Mouse (Mus musculus): ENCODE results near the gene Nipsnap3a.

DNA sequence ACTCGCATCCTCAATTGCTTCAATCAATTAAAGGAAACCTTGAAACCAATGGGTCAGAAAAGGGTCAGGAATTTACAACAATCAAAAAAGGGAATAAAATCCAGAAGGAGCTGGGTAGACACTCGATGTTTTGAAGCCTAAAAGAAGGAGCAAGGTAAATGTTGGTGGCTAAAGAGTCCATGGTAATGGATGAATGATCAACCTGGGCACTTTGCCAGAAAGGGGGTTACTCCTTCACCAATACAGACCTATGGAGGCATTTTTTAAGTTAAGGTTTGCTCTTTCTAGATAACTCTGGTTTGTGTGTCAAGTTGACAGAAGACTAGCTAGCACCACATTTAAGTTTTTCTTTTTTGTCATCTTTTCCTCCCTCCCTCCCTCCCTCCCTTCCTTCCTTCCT, 40.1 kb upstream of the Nipsnap3a start:
- no peak for TF ChIP-seq POLR2A (IDR thresholded peaks at IDR 0.05; ENCODE audit: insufficient read length, low read depth)
- TF ChIP-seq MYOG (IDR thresholded peaks at IDR 0.05; ENCODE audit: control insufficient read depth in 1 of 3, insufficient read depth in 1 of 3, insufficient read length in 2 of 3, low read depth in 2 of 3) = no peak
- no peak for TF ChIP-seq POLR2AphosphoS2 (IDR thresholded peaks at IDR 0.05; ENCODE audit: insufficient read length, low read depth)
- TF ChIP-seq TCF12 (IDR thresholded peaks at IDR 0.05; ENCODE audit: insufficient read depth, poor library complexity, severe bottlenecking) = no peak
- TF ChIP-seq CEBPB (IDR thresholded peaks at IDR 0.05; ENCODE audit: insufficient read depth, poor library complexity, severe bottlenecking) = no peak
- TF ChIP-seq USF1 (IDR thresholded peaks at IDR 0.05; ENCODE audit: low read depth) = no peak

All from myocyte (in vitro differentiated cells).